8 mouse cellular contexts compared by ENCODE assay signal in the genomic region with DNA sequence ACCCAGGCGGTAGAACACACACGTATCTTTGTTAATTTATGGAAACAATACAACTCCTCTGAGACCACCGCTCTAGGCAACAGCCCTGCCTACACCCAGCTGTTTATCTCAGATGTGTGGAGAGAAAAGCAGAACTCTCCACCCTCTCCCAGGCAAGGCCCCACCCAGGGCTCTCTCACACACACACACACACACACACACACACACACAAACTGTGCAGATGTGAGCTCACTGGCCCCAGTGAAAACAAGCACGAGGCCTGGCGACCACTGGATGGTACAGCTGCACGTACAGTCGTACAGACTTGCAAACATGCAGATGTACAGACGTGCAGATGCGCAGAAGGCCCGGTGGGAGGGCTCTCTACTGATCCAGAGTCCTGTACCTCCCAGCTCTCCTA. TPM values are rescaled to one million over a fixed set of nuclear protein-coding genes. Genes with fewer than 3 reads are reported as not detected.
A peak's percentile ranks its signal among the peaks of the same experiment; 100 is the strongest.
DNase-seq lines count a peak whose midpoint lies in the region; ATAC-seq and TF ChIP-seq lines count a peak whose summit lies in the region.

No protein-coding gene starts in this region.

- no peaks in the 10 kb centered on the region for H3K9me3 ChIP-seq in lung, embryonic 14.5 days (ENCODE audit: low read depth, low read length)
- H3K9me3 ChIP-seq in embryonic facial prominence, embryonic 14.5 days (ENCODE audit: control insufficient read depth, low read length): no peaks in the 10 kb centered on the region
- no peaks in the 10 kb centered on the region for H3K9me3 ChIP-seq in stomach, postnatal 0 days (ENCODE audit: control insufficient read depth, low read length)

- no peaks in the 10 kb centered on the region for H3K27me3 ChIP-seq in lung, embryonic 14.5 days (ENCODE audit: insufficient read depth, low read length)
- no peaks in the 10 kb centered on the region for H3K27me3 ChIP-seq in embryonic facial prominence, embryonic 14.5 days (replicated peaks; ENCODE audit: control insufficient read depth, insufficient read depth, low read length)
- H3K27me3 ChIP-seq in stomach, postnatal 0 days (ENCODE audit: control insufficient read depth, insufficient read depth, low read length): no peaks in the 10 kb centered on the region

- 49% methylated on average over 10 of the region's 10 CpGs for WGBS in lung, embryonic 14.5 days
- WGBS in embryonic facial prominence, embryonic 14.5 days: 50% methylated on average over 10 of the region's 10 CpGs
- 50% methylated on average over 10 of the region's 10 CpGs for WGBS in stomach, postnatal 0 days

- H3K27ac ChIP-seq in lung, embryonic 14.5 days (ENCODE audit: low read depth): peak overlapping the region; percentile 46; the same call in 1 of the 2 replicates
- no peak overlapping the region for H3K27ac ChIP-seq in embryonic facial prominence, embryonic 14.5 days (replicated peaks; ENCODE audit: low read depth, low read length)
- no peak overlapping the region for H3K27ac ChIP-seq in stomach, postnatal 0 days (replicated peaks)

- TF ChIP-seq CTCF in lung, embryonic 14.5 days (IDR thresholded peaks at IDR 0.05; ENCODE audit: low read depth): no peak
- no peak for TF ChIP-seq CTCF in stomach, postnatal 0 days (IDR thresholded peaks at IDR 0.05; ENCODE audit: low read depth)

- no peak overlapping the region for H3K4me2 ChIP-seq in lung, embryonic 14.5 days
- no peak overlapping the region for H3K4me2 ChIP-seq in embryonic facial prominence, embryonic 14.5 days (ENCODE audit: low read depth, low read length)
- H3K4me2 ChIP-seq in stomach, postnatal 0 days (replicated peaks; ENCODE audit: low read depth): no peak overlapping the region

- DNase-seq in lung, embryonic 14.5 days: no peak
- no peak for DNase-seq in lung, postnatal 36 days
- peak; percentile 64 for DNase-seq in embryonic facial prominence, embryonic 14.5 days (ENCODE audit: low spot score)
- DNase-seq in liver: peak; percentile 63
- no peak for DNase-seq in stomach, postnatal 0 days (ENCODE audit: low spot score)
- no peak for DNase-seq in left cerebral cortex, postnatal 14 days (ENCODE audit: low spot score in 2 of 2)
- no peak for DNase-seq in left cerebral cortex, postnatal 25 days (ENCODE audit: low spot score in 2 of 2)

- H3K9ac ChIP-seq in lung, embryonic 14.5 days: no peak overlapping the region
- peak overlapping the region; percentile 22; the same call in 1 of the 2 replicates for H3K9ac ChIP-seq in embryonic facial prominence, embryonic 14.5 days (ENCODE audit: low read depth, low read length)
- H3K9ac ChIP-seq in stomach, postnatal 0 days (ENCODE audit: low read length): no peak overlapping the region

- H3K36me3 ChIP-seq in lung, embryonic 14.5 days (ENCODE audit: insufficient read depth): 0 out of 2 replicates have a peak, but pooled peaks cover 6% of the 10 kb centered on the region
- H3K36me3 ChIP-seq in embryonic facial prominence, embryonic 14.5 days (ENCODE audit: control insufficient read depth, insufficient read depth, low read length): no peaks in the 10 kb centered on the region
- H3K36me3 ChIP-seq in stomach, postnatal 0 days (ENCODE audit: control insufficient read depth, insufficient read depth, low read length): no peaks in the 10 kb centered on the region

- intact Hi-C loops in left cerebral cortex, postnatal 14 days (cut with DNase I): no loop called here
- intact Hi-C loops in left cerebral cortex, postnatal 25 days (cut with DNase I): no loop called here

- TF ChIP-seq EP300 in stomach, postnatal 0 days (optimal IDR thresholded peaks at IDR 0.05): no peak

- no peak overlapping the region for H3K4me3 ChIP-seq in lung, embryonic 14.5 days (ENCODE audit: low read depth, low read length)
- no peak overlapping the region for H3K4me3 ChIP-seq in embryonic facial prominence, embryonic 14.5 days (ENCODE audit: low read depth, low read length)
- H3K4me3 ChIP-seq in stomach, postnatal 0 days (ENCODE audit: low read depth, low read length): no peak overlapping the region

- ATAC-seq in lung, embryonic 14.5 days (ENCODE audit: insufficient read depth): peak; percentile 48; the same call in 1 of the 2 replicates
- ATAC-seq in embryonic facial prominence, embryonic 14.5 days (ENCODE audit: low read depth): peak; percentile 67
- peak; percentile 40; the same call in 1 of the 2 replicates for ATAC-seq in stomach, postnatal 0 days (ENCODE audit: low FRiP score, low TSS enrichment)
- ATAC-seq in cerebellum, adult (ENCODE audit: insufficient number of reproducible peaks, low FRiP score, low TSS enrichment): no peak

- H3K4me1 ChIP-seq in lung, embryonic 14.5 days (ENCODE audit: insufficient read depth): peaks cover 5% of the 10 kb centered on the region
- H3K4me1 ChIP-seq in embryonic facial prominence, embryonic 14.5 days (ENCODE audit: control insufficient read depth, insufficient read depth, low read length): peaks cover 8% of the 10 kb centered on the region
- no peaks in the 10 kb centered on the region for H3K4me1 ChIP-seq in stomach, postnatal 0 days (replicated peaks; ENCODE audit: control insufficient read depth, insufficient read depth)

RNA-seq across cellular contexts. Expression of gene Endou, which starts 13.8 kb away (rescaled TPM):
- 0.20 TPM in 1 of 2 replicates, not detected in the other for polyA plus RNA-seq in lung, embryonic 14.5 days (2014; fragmentation: Nextera tagmentation; extraction: Ambion mirVana)
- polyA plus RNA-seq in embryonic facial prominence, embryonic 14.5 days (2014; fragmentation: Nextera tagmentation; extraction: Ambion mirVana): 4.1 and 6.2 TPM in 2 replicates
- 37.0 and 38.3 TPM in 2 replicates for polyA plus RNA-seq in stomach, postnatal 0 days (2015; fragmentation: Nextera tagmentation; extraction: Ambion mirVana)
- under 1 TPM; 0.94 to 0.97 TPM for total RNA-seq in left cerebral cortex, postnatal 14 days (2021)
- total RNA-seq in left cerebral cortex, postnatal 25 days (2021): 1 to 10 TPM; 2.3 to 2.7 TPM

RNA-seq across cellular contexts. Expression of gene Rapgef3, which starts 22.8 kb away (rescaled TPM):
- 14.3 and 17.5 TPM in 2 replicates for polyA plus RNA-seq in lung, embryonic 14.5 days (2014; fragmentation: Nextera tagmentation; extraction: Ambion mirVana)
- 8.0 and 8.3 TPM in 2 replicates for polyA plus RNA-seq in embryonic facial prominence, embryonic 14.5 days (2014; fragmentation: Nextera tagmentation; extraction: Ambion mirVana)
- 3.2 and 4.2 TPM in 2 replicates for polyA plus RNA-seq in stomach, postnatal 0 days (2015; fragmentation: Nextera tagmentation; extraction: Ambion mirVana)
- total RNA-seq in left cerebral cortex, postnatal 14 days (2021): 10 to 100 TPM; 28.9 to 36.7 TPM
- 10 to 100 TPM; 33.1 to 35.1 TPM for total RNA-seq in left cerebral cortex, postnatal 25 days (2021)

RNA-seq across cellular contexts. Expression of gene Slc48a1, which starts 33.4 kb away (rescaled TPM):
- polyA plus RNA-seq in lung, embryonic 14.5 days (2014; fragmentation: Nextera tagmentation; extraction: Ambion mirVana): 25.3 and 32.7 TPM in 2 replicates
- 37.5 and 41.9 TPM in 2 replicates for polyA plus RNA-seq in embryonic facial prominence, embryonic 14.5 days (2014; fragmentation: Nextera tagmentation; extraction: Ambion mirVana)
- polyA plus RNA-seq in stomach, postnatal 0 days (2015; fragmentation: Nextera tagmentation; extraction: Ambion mirVana): 36.7 and 40.7 TPM in 2 replicates
- total RNA-seq in left cerebral cortex, postnatal 14 days (2021): 100 to 1,000 TPM; 157 to 169 TPM
- 100 to 1,000 TPM; 181 to 190 TPM for total RNA-seq in left cerebral cortex, postnatal 25 days (2021)

RNA-seq across cellular contexts. Expression of gene Rpap3, which starts 39.3 kb away (rescaled TPM):
- 37.8 and 40.7 TPM in 2 replicates for polyA plus RNA-seq in lung, embryonic 14.5 days (2014; fragmentation: Nextera tagmentation; extraction: Ambion mirVana)
- 25.4 and 29.6 TPM in 2 replicates for polyA plus RNA-seq in embryonic facial prominence, embryonic 14.5 days (2014; fragmentation: Nextera tagmentation; extraction: Ambion mirVana)
- 13.3 and 13.9 TPM in 2 replicates for polyA plus RNA-seq in stomach, postnatal 0 days (2015; fragmentation: Nextera tagmentation; extraction: Ambion mirVana)
- 10 to 100 TPM; 27.4 to 28.2 TPM for total RNA-seq in left cerebral cortex, postnatal 14 days (2021)
- total RNA-seq in left cerebral cortex, postnatal 25 days (2021): 10 to 100 TPM; 26.3 to 28.3 TPM

Comparison
In these comparisons a context has a peak if more than half of its experiments do, and no peak if none do; other contexts are left out.
1. DNase-seq: peak in embryonic facial prominence, embryonic 14.5 days (single experiment) and liver (single experiment); none in lung, embryonic 14.5 days (single experiment), lung, postnatal 36 days (single experiment), stomach, postnatal 0 days (single experiment), left cerebral cortex, postnatal 14 days (0 of 2) and left cerebral cortex, postnatal 25 days (0 of 2).